Mouse (Mus musculus): ENCODE results near the gene Fbl. TPM values are rescaled to one million over a fixed set of nuclear protein-coding genes. Genes with fewer than 3 reads are reported as not detected.

Fbl gene
- polyA plus RNA-seq, 1 experiment = 26.6 TPM

DNA sequence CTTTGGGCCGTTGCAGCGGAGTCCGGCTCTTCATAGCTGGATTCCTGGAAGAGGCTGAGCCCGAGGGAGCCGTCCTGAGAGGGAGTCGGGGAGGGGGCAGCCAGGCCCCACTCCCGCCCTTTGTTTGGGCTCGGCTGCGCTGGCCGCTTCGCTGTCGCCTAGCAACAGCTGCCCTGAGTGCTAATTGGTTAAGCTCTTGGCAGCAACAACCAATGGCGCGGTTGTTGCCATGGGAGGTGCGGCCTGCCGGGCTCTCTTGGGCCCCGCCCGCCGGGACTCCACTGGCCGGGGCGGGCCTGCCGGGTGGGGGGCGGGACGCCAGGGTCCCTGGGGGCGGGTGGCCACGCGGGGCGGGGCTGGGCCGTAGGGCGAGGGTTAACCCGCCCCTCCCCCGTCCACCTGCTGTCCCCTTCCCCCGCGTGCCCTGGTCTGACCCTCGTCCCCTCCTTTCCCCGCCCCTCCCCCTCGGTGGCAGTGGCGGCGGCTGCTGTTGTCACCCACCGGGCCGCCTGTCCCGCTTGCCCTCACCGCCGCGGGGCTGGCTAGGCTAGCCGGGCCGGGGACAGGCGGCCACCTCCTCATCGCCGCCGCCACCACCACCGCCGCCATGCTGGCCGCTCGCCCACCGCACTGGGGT lies 10.3 kb downstream of the Fbl start:
- peak overlapping the region; percentile 4; the same call in 1 of the 2 replicates for H3K27ac ChIP-seq (ENCODE audit: insufficient read depth, low read depth, low read length)
- H3K27me3 ChIP-seq (ENCODE audit: control insufficient read depth, insufficient read depth, low read length) = no peaks in the 10 kb centered on the region
- H3K4me1 ChIP-seq (ENCODE audit: control insufficient read depth, insufficient read depth, insufficient read length, low read length) = no peaks in the 10 kb centered on the region
- WGBS = 2% methylated on average over 47 of the region's 56 CpGs
- H3K36me3 ChIP-seq (ENCODE audit: control insufficient read depth, insufficient read depth, low read length) = peaks cover 40% of the 10 kb centered on the region
- TF ChIP-seq POLR2A (IDR thresholded peaks at IDR 0.05; ENCODE audit: low read depth, low read length) (no peak), CTCF (IDR thresholded peaks at IDR 0.05; ENCODE audit: extremely low read depth, insufficient read length, insufficient replicate concordance, low read depth, low read length) (no peak)
- peak overlapping the region; percentile 81 for H3K4me3 ChIP-seq (ENCODE audit: low read depth, low read length)

DNA sequence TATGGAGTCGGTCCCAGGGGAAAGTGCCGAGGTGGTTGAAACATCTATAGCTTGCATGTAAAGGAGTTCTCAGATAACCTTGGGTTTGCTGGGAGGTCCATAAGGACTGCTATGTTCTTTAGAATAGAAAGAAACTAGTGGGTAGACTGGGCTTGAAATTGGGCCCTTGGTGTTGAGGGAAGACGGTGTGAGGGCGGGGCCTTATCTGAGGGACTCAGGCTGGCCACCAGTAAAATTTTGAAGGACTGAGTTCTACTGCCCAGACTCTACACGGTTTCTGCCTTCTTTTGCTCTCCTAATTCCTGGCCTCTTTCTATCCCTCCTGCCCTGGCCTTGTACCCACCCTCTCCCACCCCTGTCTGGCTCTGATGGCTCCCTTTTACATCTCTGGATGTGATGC lies 11.4 kb downstream of the Fbl start:
- no peaks in the 10 kb centered on the region for H3K4me1 ChIP-seq (ENCODE audit: control insufficient read depth, insufficient read depth, insufficient read length, low read length)
- H3K36me3 ChIP-seq (ENCODE audit: control insufficient read depth, insufficient read depth, low read length) = peaks cover 50% of the 10 kb centered on the region
- TF ChIP-seq POLR2A (IDR thresholded peaks at IDR 0.05; ENCODE audit: low read depth, low read length) = no peak
- no peak for TF ChIP-seq CTCF (IDR thresholded peaks at IDR 0.05; ENCODE audit: extremely low read depth, insufficient read length, insufficient replicate concordance, low read depth, low read length)
- WGBS = 74% methylated on average over 5 of the region's 5 CpGs
- no peak overlapping the region for H3K4me3 ChIP-seq (ENCODE audit: low read depth, low read length)
- H3K27me3 ChIP-seq (ENCODE audit: control insufficient read depth, insufficient read depth, low read length) = no peaks in the 10 kb centered on the region
- no peak overlapping the region for H3K27ac ChIP-seq (ENCODE audit: insufficient read depth, low read depth, low read length)

DNA sequence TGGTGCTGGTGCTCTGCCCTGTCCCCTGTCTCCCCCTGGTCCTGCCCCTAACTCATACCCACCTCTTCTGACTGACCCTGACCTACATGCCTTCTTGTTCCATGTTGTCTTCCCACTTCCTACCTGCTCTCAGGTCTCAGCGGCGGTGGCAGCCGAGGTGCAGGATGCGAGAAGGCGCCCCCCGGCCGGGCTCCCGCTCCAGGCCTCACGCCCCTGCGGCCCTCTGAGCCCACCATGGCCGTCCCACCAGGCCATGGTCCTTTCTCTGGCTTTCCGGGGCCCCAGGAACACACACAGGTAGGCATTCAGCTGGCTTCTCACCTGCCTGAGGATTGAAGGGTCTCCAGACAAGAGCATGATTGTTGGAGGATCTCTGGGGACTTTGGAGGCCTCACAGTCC lies 11.9 kb downstream of the Fbl start:
- H3K4me3 ChIP-seq (ENCODE audit: low read depth, low read length) = no peak overlapping the region
- no peak overlapping the region for H3K27ac ChIP-seq (ENCODE audit: insufficient read depth, low read depth, low read length)
- H3K4me1 ChIP-seq (ENCODE audit: control insufficient read depth, insufficient read depth, insufficient read length, low read length) = no peaks in the 10 kb centered on the region
- 95% methylated on average over 12 of the region's 12 CpGs for WGBS
- TF ChIP-seq CTCF (IDR thresholded peaks at IDR 0.05; ENCODE audit: extremely low read depth, insufficient read length, insufficient replicate concordance, low read depth, low read length) (no peak), POLR2A (IDR thresholded peaks at IDR 0.05; ENCODE audit: low read depth, low read length) (no peak)
- H3K36me3 ChIP-seq (ENCODE audit: control insufficient read depth, insufficient read depth, low read length) = peaks cover 52% of the 10 kb centered on the region
- H3K27me3 ChIP-seq (ENCODE audit: control insufficient read depth, insufficient read depth, low read length) = no peaks in the 10 kb centered on the region

GRCm38 (mm10) chr7:28182320-28182719 lies 12.8 kb downstream of the Fbl start:
- H3K4me3 ChIP-seq (ENCODE audit: low read depth, low read length) = no peak overlapping the region
- 92% methylated on average over 22 of the region's 22 CpGs for WGBS
- no peak for TF ChIP-seq CTCF (IDR thresholded peaks at IDR 0.05; ENCODE audit: extremely low read depth, insufficient read length, insufficient replicate concordance, low read depth, low read length)
- no peak for TF ChIP-seq POLR2A (IDR thresholded peaks at IDR 0.05; ENCODE audit: low read depth, low read length)
- H3K4me1 ChIP-seq (ENCODE audit: control insufficient read depth, insufficient read depth, insufficient read length, low read length) = no peaks in the 10 kb centered on the region
- H3K27me3 ChIP-seq (ENCODE audit: control insufficient read depth, insufficient read depth, low read length) = no peaks in the 10 kb centered on the region
- H3K36me3 ChIP-seq (ENCODE audit: control insufficient read depth, insufficient read depth, low read length) = peaks cover 56% of the 10 kb centered on the region
- no peak overlapping the region for H3K27ac ChIP-seq (ENCODE audit: insufficient read depth, low read depth, low read length)

- Histone ChIP-seq H3K4me3 (ENCODE audit: low read depth, low read length) (no peak overlapping the region), H3K4me1 (ENCODE audit: control insufficient read depth, insufficient read depth, insufficient read length, low read length) (no peaks in the 10 kb centered on the region), H3K36me3 (ENCODE audit: control insufficient read depth, insufficient read depth, low read length) (peaks cover 60% of the 10 kb centered on the region), H3K27me3 (ENCODE audit: control insufficient read depth, insufficient read depth, low read length) (no peaks in the 10 kb centered on the region), H3K27ac (ENCODE audit: insufficient read depth, low read depth, low read length) (no peak overlapping the region)
- WGBS = 94% methylated on average over 14 of the region's 14 CpGs
- TF ChIP-seq POLR2A (IDR thresholded peaks at IDR 0.05; ENCODE audit: low read depth, low read length) = no peak
- no peak for TF ChIP-seq CTCF (IDR thresholded peaks at IDR 0.05; ENCODE audit: extremely low read depth, insufficient read length, insufficient replicate concordance, low read depth, low read length)
Observed at GRCm38 (mm10) chr7:28185884-28186283, 16.4 kb downstream of the Fbl start.

GRCm38 (mm10) chr7:28186631-28187030 lies 17.1 kb downstream of the Fbl start:
- peaks cover 57% of the 10 kb centered on the region for H3K36me3 ChIP-seq (ENCODE audit: control insufficient read depth, insufficient read depth, low read length)
- TF ChIP-seq POLR2A (IDR thresholded peaks at IDR 0.05; ENCODE audit: low read depth, low read length) = no peak
- TF ChIP-seq CTCF (IDR thresholded peaks at IDR 0.05; ENCODE audit: extremely low read depth, insufficient read length, insufficient replicate concordance, low read depth, low read length) = no peak
- 88% methylated on average over 8 of the region's 8 CpGs for WGBS
- no peak overlapping the region for H3K27ac ChIP-seq (ENCODE audit: insufficient read depth, low read depth, low read length)
- no peak overlapping the region for H3K4me3 ChIP-seq (ENCODE audit: low read depth, low read length)
- H3K4me1 ChIP-seq (ENCODE audit: control insufficient read depth, insufficient read depth, insufficient read length, low read length) = no peaks in the 10 kb centered on the region
- no peaks in the 10 kb centered on the region for H3K27me3 ChIP-seq (ENCODE audit: control insufficient read depth, insufficient read depth, low read length)

DNA sequence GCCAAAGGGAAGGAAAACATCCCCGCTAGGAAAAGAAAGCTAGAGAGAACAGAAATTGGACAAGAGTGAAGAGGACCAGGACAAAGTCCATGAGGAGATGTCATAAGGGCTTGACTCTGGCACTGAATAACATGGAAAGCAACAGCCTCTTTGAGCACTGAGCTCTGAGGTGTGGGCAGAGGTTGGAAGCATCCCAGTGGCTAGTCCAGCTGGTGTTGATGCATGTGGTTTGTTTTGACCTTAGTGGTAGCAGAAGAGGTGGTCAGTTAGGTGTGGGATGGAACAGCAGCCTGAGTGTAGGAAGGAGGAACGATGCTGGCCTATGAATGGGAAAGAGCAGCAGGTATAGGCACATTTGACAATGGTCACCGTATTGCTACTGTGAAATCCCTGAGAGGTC lies 22.0 kb downstream of the Fbl start:
- Histone ChIP-seq H3K36me3 (ENCODE audit: control insufficient read depth, insufficient read depth, low read length) (peaks cover 16% of the 10 kb centered on the region), H3K4me3 (ENCODE audit: low read depth, low read length) (no peak overlapping the region), H3K27me3 (ENCODE audit: control insufficient read depth, insufficient read depth, low read length) (no peaks in the 10 kb centered on the region), H3K27ac (ENCODE audit: insufficient read depth, low read depth, low read length) (no peak overlapping the region), H3K4me1 (ENCODE audit: control insufficient read depth, insufficient read depth, insufficient read length, low read length) (no peaks in the 10 kb centered on the region)
- WGBS = 93% methylated on average over 3 of the region's 3 CpGs
- TF ChIP-seq POLR2A (IDR thresholded peaks at IDR 0.05; ENCODE audit: low read depth, low read length) (no peak), CTCF (IDR thresholded peaks at IDR 0.05; ENCODE audit: extremely low read depth, insufficient read length, insufficient replicate concordance, low read depth, low read length) (no peak)

Measured in small intestine, adult 2 months (tissue).